Mouse (Mus musculus): ENCODE measurements around the gene Rapgef2.

Rapgef2 gene

GRCm38 (mm10) chr3:79161834-79162401, 124.4 kb downstream of the Rapgef2 start:
- DNase-seq (ENCODE audit: low spot score): no peak

- DNase-seq (ENCODE audit: low spot score): no peak
Measured at GRCm38 (mm10) chr3:79161093-79161723, 125.1 kb downstream of the Rapgef2 start.

- no peak for DNase-seq (ENCODE audit: low spot score)
Measured at GRCm38 (mm10) chr3:79158254-79158653, 128.1 kb downstream of the Rapgef2 start.

- no peak for DNase-seq (ENCODE audit: low spot score)
Measured at GRCm38 (mm10) chr3:79153039-79153487, 133.3 kb downstream of the Rapgef2 start.

- DNase-seq (ENCODE audit: low spot score): no peak
Measured at GRCm38 (mm10) chr3:79145407-79146055, 140.8 kb downstream of the Rapgef2 start.

- DNase-seq (ENCODE audit: low spot score): no peak
Measured at GRCm38 (mm10) chr3:79144672-79145406, 141.5 kb downstream of the Rapgef2 start.

- DNase-seq (ENCODE audit: low spot score): no peak
Measured at GRCm38 (mm10) chr3:79144085-79144484, 142.2 kb downstream of the Rapgef2 start.

- DNase-seq (ENCODE audit: low spot score): peak; percentile 47
Measured at GRCm38 (mm10) chr3:79139245-79139644, 147.1 kb downstream of the Rapgef2 start.

GRCm38 (mm10) chr3:79138601-79139000, 147.7 kb downstream of the Rapgef2 start:
- no peak for DNase-seq (ENCODE audit: low spot score)

- DNase-seq (ENCODE audit: low spot score): no peak
Measured at GRCm38 (mm10) chr3:79130991-79131390, 155.3 kb downstream of the Rapgef2 start.

- no peak for DNase-seq (ENCODE audit: low spot score)
Measured at GRCm38 (mm10) chr3:79129044-79129600, 157.2 kb downstream of the Rapgef2 start.

- no peak for DNase-seq (ENCODE audit: low spot score)
Measured at GRCm38 (mm10) chr3:79127797-79128196, 158.5 kb downstream of the Rapgef2 start.

GRCm38 (mm10) chr3:79126857-79127256, 159.5 kb downstream of the Rapgef2 start:
- DNase-seq (ENCODE audit: low spot score): no peak

GRCm38 (mm10) chr3:79121391-79121790, 164.9 kb downstream of the Rapgef2 start:
- no peak for DNase-seq (ENCODE audit: low spot score)

GRCm38 (mm10) chr3:79119983-79120382, 166.3 kb downstream of the Rapgef2 start:
- DNase-seq (ENCODE audit: low spot score): no peak

- peak; percentile 57 for DNase-seq (ENCODE audit: low spot score)
Measured at GRCm38 (mm10) chr3:79110153-79110552, 176.2 kb downstream of the Rapgef2 start.

- no peak for DNase-seq (ENCODE audit: low spot score)
Measured at GRCm38 (mm10) chr3:79108246-79108645, 178.1 kb downstream of the Rapgef2 start.

GRCm38 (mm10) chr3:79106360-79106759, 180.0 kb downstream of the Rapgef2 start:
- DNase-seq (ENCODE audit: low spot score): no peak

- DNase-seq (ENCODE audit: low spot score): no peak
Measured at GRCm38 (mm10) chr3:79103604-79104003, 182.7 kb downstream of the Rapgef2 start.

GRCm38 (mm10) chr3:79101737-79102136, 184.6 kb downstream of the Rapgef2 start:
- no peak for DNase-seq (ENCODE audit: low spot score)

- no peak for DNase-seq (ENCODE audit: low spot score)
Measured at GRCm38 (mm10) chr3:79100831-79101230, 185.5 kb downstream of the Rapgef2 start.

GRCm38 (mm10) chr3:79089091-79089490, 197.2 kb downstream of the Rapgef2 start:
- DNase-seq (ENCODE audit: low spot score): no peak

All from testis, postnatal 10 days (tissue).